Mouse (Mus musculus) liver, adult 2 months (tissue): ENCODE measurements around the gene 1700021F05Rik.

Experiments used
- CTCF ChIP-seq: fragments of 200-500 bp; IDR thresholded peaks from 2 replicates; pipeline ENCODE4 v1.5.1; 2011; ENCODE audit warnings: low read depth, low read length, control low read depth
- POLR2A ChIP-seq: fragments of 200-500 bp; IDR thresholded peaks from 2 replicates; pipeline ENCODE4 v1.6.1; 2011; ENCODE audit warnings: low read length, control low read depth; ENCODE audit not compliant: insufficient read depth; ENCODE audit errors: extremely low read depth

DNA sequence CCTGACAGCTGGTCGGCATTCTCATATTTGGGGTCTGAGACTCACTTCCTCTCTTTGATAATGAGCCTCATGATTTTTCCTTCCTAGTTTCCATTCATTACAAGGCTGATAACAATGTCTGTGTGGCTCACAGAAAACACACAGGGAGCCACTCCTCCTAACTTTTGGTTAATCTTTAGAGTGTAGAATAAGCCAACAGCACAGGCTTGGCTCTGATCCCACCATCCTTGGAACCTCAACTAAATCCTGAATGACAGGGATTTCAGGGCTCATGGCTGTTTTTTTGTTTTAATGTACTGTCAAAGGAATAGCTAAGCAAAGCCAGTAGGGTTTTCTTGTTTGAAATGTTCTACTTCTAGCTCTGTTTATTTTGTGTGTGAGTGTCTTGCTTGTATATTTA, 6.4 kb downstream of the 1700021F05Rik start:
- TF ChIP-seq POLR2A (no peak), CTCF (no peak)
